Mouse (Mus musculus) inflammation-experienced regulatory T-cells, adult 16 weeks (primary cell): Measurements from ENCODE around the gene Rdh8. TPM values are rescaled to one million over a fixed set of nuclear protein-coding genes. Genes with fewer than 3 reads are reported as not detected.

Experiments used
- polyA plus RNA-seq: library from polyadenylated mRNA; unstranded; fragments of 100-300 nt; shearing (Covaris generic); gene quantifications from one replicate; pipeline ENCODE4 v1.2.1, GENCODE M21; 2017

Rdh8 gene
- polyA plus RNA-seq, result not detected

GRCm38 (mm10) chr9:20818236-20818635 lies at the start of gene Rdh8:
Gene Rdh8 (plus strand): TSS chr9:20818503.

GRCm38 (mm10) chr9:20814521-20815272 lies 3.6 kb upstream of the Rdh8 start, which contains the start of gene Col5a3:
Gene Col5a3 (minus strand): TSS chr9:20815067.

GRCm38 (mm10) chr9:20868448-20869001 lies 50.2 kb downstream of the Rdh8 start, which contains the start of gene A230050P20Rik:
Gene A230050P20Rik (plus strand): TSS chr9:20868642.

Other genes with a start within 250 kb of the Rdh8 start
- gene Zfp846, start 237.2 kb upstream of the Rdh8 start, polyA plus RNA-seq, result 18.4 TPM
- 377 TPM for gene Ubl5, start 175.6 kb upstream of the Rdh8 start, polyA plus RNA-seq
- 80.7 TPM for gene Fbxl12, start 173.7 kb upstream of the Rdh8 start, polyA plus RNA-seq
- gene Pin1, start 166.4 kb upstream of the Rdh8 start, polyA plus RNA-seq, result 27.9 TPM
- gene Olfm2, start 72.2 kb upstream of the Rdh8 start, polyA plus RNA-seq, result 0.94 TPM
- 0.72 TPM for gene Col5a3, start 3.4 kb upstream of the Rdh8 start, polyA plus RNA-seq
- gene A230050P20Rik, start 50.1 kb downstream of the Rdh8 start, polyA plus RNA-seq, result 64.3 TPM
- gene Angptl6, start 61.2 kb downstream of the Rdh8 start, polyA plus RNA-seq, result 1.5 TPM
- gene Ppan, start 69.7 kb downstream of the Rdh8 start, polyA plus RNA-seq, result 94.9 TPM
- gene Eif3g, start 80.1 kb downstream of the Rdh8 start, polyA plus RNA-seq, result 278 TPM
- 116 TPM for gene Dnmt1, start 141.4 kb downstream of the Rdh8 start, polyA plus RNA-seq
- 30.5 TPM for gene S1pr2, start 158.3 kb downstream of the Rdh8 start, polyA plus RNA-seq
- 138 TPM for gene Mrpl4, start 184.2 kb downstream of the Rdh8 start, polyA plus RNA-seq
- 144 TPM for gene Icam1, start 197.5 kb downstream of the Rdh8 start, polyA plus RNA-seq
- 2.7 TPM for gene Icam4, start 210.9 kb downstream of the Rdh8 start, polyA plus RNA-seq
- 1.4 TPM for gene Icam5, start 213.6 kb downstream of the Rdh8 start, polyA plus RNA-seq
- gene Zglp1, start 248.6 kb downstream of the Rdh8 start, polyA plus RNA-seq, result not detected